Mouse (Mus musculus) lung, postnatal 0 days (tissue): ENCODE measurements around the gene Mup11.
"Not testable (repeated sequence)": the region's sequence is repeated elsewhere in the genome, so short reads cannot be mapped to it uniquely, and the experiment has no call there.

Experiments used
- CTCF ChIP-seq: IDR thresholded peaks from 2 replicates; pipeline ENCODE4 v1.5.1; 2016; ENCODE audit warnings: antibody characterized with exemption, mild to moderate bottlenecking
- EP300 ChIP-seq: IDR thresholded peaks from 2 replicates; pipeline ENCODE4 v1.6.1; 2016; ENCODE audit warnings: antibody characterized with exemption, mild to moderate bottlenecking, control low read depth

DNA sequence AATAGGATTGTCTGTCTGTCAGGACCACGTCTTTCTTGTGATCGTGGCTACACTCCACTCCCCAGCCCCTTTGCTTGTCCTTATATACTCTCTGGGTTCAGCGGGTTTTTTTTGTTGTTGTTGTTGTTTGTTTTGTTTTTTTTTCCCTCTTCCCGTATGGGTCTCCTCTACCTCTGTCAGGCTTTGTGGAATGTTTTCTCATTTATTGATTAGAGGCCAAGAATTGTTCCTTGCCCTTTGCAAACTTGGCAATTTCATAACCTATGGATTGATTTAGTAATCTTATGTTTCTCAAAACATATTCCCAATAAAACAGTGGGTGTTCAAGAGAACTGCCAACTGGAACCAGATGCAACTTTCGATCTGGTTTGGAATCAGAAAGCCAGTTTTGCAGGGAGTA, at the start of gene Mup11:
- not testable (repeated sequence) for TF ChIP-seq EP300, CTCF
